Mouse (Mus musculus): ENCODE data around the gene Wbp1l. TPM values are rescaled to one million over a fixed set of nuclear protein-coding genes. Genes with fewer than 3 reads are reported as not detected.

Wbp1l gene
- polyA plus RNA-seq, 1 experiment from 2014 or later, result 41.3 TPM

DNA sequence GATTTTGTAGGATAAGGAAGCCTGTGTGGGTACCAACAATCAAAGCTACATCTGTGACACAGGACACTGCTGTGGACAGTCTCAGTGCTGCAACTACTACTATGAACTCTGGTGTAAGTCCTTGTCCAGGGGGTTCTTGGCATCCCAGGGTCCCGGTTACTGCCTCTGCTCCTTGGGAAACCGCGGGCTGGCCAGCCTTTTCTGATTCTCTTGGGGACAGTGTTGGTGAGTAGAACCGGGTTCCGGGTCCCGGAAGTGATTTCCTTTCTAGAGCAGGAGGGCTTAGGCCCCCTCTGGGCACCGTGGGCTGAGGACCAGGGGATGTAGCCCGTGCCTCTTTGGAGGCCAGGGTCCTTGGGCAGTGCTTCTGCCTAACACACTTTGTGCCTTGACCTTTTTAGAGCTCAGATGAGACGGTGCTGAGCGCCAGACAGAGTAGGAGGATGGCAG, 45.5 kb downstream of the Wbp1l start:
- H3K27ac ChIP-seq (ENCODE audit: low read depth, low read length), result no peak overlapping the region
- peaks cover 12% of the 10 kb centered on the region for H3K4me1 ChIP-seq (replicated peaks; ENCODE audit: control insufficient read depth, insufficient read depth, low read length)
- H3K36me3 ChIP-seq (ENCODE audit: control insufficient read depth, insufficient read depth, low read length), result no peaks in the 10 kb centered on the region
- no peak for ATAC-seq (replicated peaks; ENCODE audit: low FRiP score)
- no peak overlapping the region for H3K9ac ChIP-seq (ENCODE audit: low read length)
- DNase-seq (ENCODE audit: low spot score), result no peak
- H3K27me3 ChIP-seq (ENCODE audit: control insufficient read depth, insufficient read depth, low read length), result no peaks in the 10 kb centered on the region
- H3K4me2 ChIP-seq (ENCODE audit: low read depth, low read length, severe bottlenecking), result no peak overlapping the region
- H3K4me3 ChIP-seq (ENCODE audit: low read depth, low read length), result no peak overlapping the region
- no peaks in the 10 kb centered on the region for H3K9me3 ChIP-seq (ENCODE audit: control insufficient read depth, low read length)
- WGBS, result 84% methylated on average over 10 of the region's 10 CpGs

DNA sequence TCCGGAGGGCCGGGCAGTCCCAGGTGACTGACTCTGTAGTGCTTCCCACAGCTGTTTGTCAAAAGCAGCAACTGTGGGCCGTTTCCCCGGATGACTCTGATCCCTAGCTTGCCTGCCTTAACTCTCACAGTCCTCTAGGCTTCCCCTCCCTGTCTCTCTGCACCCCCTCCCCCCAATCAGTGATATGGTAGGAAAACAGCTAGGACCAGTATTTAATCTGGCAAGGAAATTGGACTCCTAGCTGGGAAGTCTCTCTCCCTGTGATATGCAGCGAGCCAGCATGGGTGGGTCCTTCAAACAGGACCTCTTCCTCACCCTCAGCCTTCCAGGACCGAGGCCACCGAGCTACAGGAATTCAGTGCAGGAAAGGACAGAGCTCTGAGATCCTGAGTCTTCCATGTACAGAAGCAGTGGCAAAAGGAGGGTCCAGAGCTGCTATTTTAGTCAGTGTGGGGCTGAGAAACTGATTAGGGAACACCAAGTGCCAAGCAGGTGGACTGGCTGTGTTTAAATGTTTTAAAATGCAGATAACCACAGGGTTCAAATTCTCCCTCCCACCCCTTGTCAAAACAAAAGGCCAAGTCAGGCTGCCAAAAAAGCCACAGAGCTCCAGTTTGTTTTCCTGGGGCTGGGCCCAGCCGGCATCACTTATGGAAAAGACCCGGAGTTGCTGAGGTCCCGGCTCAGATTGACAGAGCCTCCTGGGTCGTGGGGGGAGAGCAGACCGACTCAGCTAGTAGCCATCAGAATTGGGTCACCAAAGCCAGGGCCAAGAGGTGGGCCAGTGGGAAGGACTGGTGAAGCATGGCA, 46.1 kb downstream of the Wbp1l start:
- ATAC-seq (replicated peaks; ENCODE audit: low FRiP score) (no peak), DNase-seq (ENCODE audit: low spot score) (no peak)
- no peak overlapping the region for H3K27ac ChIP-seq (ENCODE audit: low read depth, low read length)
- H3K9ac ChIP-seq (ENCODE audit: low read length), result no peak overlapping the region
- H3K9me3 ChIP-seq (ENCODE audit: control insufficient read depth, low read length), result no peaks in the 10 kb centered on the region
- 39% methylated on average over 12 of the region's 12 CpGs for WGBS
- H3K36me3 ChIP-seq (ENCODE audit: control insufficient read depth, insufficient read depth, low read length), result no peaks in the 10 kb centered on the region
- H3K4me2 ChIP-seq (ENCODE audit: low read depth, low read length, severe bottlenecking), result no peak overlapping the region
- peaks cover 12% of the 10 kb centered on the region for H3K4me1 ChIP-seq (replicated peaks; ENCODE audit: control insufficient read depth, insufficient read depth, low read length)
- no peak overlapping the region for H3K4me3 ChIP-seq (ENCODE audit: low read depth, low read length)
- H3K27me3 ChIP-seq (ENCODE audit: control insufficient read depth, insufficient read depth, low read length), result no peaks in the 10 kb centered on the region

DNA sequence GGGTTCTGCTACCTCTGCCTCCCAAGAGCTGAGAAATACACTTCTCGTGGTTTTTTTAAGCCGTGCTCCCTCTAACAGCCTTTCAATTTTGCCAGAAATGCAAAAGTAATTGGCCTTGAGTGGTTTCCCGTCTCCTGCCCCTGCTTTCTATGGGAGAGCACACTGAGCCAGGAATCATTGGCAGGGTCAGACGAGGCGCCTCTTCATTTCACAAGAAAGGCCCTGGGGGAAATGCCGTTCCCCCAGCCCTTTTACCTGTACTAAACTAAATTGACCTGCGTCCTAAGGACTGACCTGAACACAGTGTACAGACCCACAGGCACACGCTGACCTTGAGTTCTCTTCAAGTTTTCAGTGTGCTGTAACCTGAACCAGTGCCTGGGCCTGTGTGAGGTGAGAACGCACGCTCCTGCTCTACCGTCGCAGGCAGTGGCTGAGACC, 47.2 kb downstream of the Wbp1l start:
- no peaks in the 10 kb centered on the region for H3K36me3 ChIP-seq (ENCODE audit: control insufficient read depth, insufficient read depth, low read length)
- H3K27ac ChIP-seq (ENCODE audit: low read depth, low read length), result no peak overlapping the region

DNA sequence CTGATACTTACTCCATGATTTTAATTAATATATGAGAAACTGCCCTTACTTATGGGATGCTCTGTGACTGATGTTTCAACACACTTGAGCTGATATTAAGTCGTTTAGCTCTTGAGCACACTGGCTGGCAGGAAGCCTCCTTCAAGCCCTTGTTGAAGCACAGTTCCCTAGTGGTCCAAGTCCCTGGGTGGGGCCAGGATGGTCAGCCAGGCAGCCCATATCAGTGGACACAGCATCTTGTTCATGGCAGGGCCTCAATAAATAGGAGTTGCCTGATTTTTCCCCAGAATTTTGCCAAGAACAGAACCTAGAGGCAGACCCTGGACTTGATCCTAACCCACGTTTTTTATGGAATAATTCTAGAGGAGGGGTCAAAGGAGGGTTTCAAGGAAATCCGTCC, 48.4 kb downstream of the Wbp1l start:
- Histone ChIP-seq H3K27me3 (ENCODE audit: control insufficient read depth, insufficient read depth, low read length) (no peaks in the 10 kb centered on the region), H3K27ac (ENCODE audit: low read depth, low read length) (no peak overlapping the region), H3K4me1 (replicated peaks; ENCODE audit: control insufficient read depth, insufficient read depth, low read length) (peaks cover 12% of the 10 kb centered on the region), H3K36me3 (ENCODE audit: control insufficient read depth, insufficient read depth, low read length) (peaks cover 2% of the 10 kb centered on the region; the same call in 1 of the 2 replicates), H3K4me2 (ENCODE audit: low read depth, low read length, severe bottlenecking) (no peak overlapping the region), H3K9me3 (ENCODE audit: control insufficient read depth, low read length) (no peaks in the 10 kb centered on the region), H3K9ac (ENCODE audit: low read length) (no peak overlapping the region), H3K4me3 (ENCODE audit: low read depth, low read length) (no peak overlapping the region)
- DNase-seq (ENCODE audit: low spot score), result no peak
- WGBS, result 85% methylated on average over 3 of the region's 3 CpGs
- ATAC-seq (replicated peaks; ENCODE audit: low FRiP score), result no peak

More for the DNA sequence above, 47.2 kb downstream of the Wbp1l start:
- no peak overlapping the region for H3K4me2 ChIP-seq (ENCODE audit: low read depth, low read length, severe bottlenecking)
- no peaks in the 10 kb centered on the region for H3K9me3 ChIP-seq (ENCODE audit: control insufficient read depth, low read length)
- no peak overlapping the region for H3K4me3 ChIP-seq (ENCODE audit: low read depth, low read length)
- DNase-seq (ENCODE audit: low spot score) (no peak), ATAC-seq (replicated peaks; ENCODE audit: low FRiP score) (no peak)
- WGBS, result 82% methylated on average over 12 of the region's 12 CpGs
- H3K9ac ChIP-seq (ENCODE audit: low read length), result no peak overlapping the region
- H3K27me3 ChIP-seq (ENCODE audit: control insufficient read depth, insufficient read depth, low read length), result no peaks in the 10 kb centered on the region
- H3K4me1 ChIP-seq (replicated peaks; ENCODE audit: control insufficient read depth, insufficient read depth, low read length), result peaks cover 12% of the 10 kb centered on the region

DNA sequence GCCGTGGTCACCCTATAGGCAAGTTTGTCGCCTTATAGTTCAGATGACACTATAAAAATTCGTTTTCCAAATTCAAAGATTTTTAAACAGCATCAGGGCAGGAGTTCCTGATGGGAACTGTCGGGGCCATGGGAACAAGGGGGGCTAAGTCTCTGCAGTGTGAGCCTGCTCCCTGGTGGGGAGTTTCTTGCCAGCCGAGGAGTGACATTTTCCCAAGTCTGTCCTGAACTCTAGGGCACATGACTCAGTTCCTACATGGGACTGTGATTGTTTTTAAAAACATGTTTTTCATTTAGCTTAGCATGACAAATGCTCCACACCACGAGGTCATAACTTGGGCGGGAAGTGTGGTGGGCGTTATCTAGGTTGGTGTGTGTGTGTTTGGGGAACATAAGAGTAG, 49.0 kb downstream of the Wbp1l start:
- Histone ChIP-seq H3K4me3 (ENCODE audit: low read depth, low read length) (no peak overlapping the region), H3K9me3 (ENCODE audit: control insufficient read depth, low read length) (no peaks in the 10 kb centered on the region), H3K9ac (ENCODE audit: low read length) (no peak overlapping the region), H3K27me3 (ENCODE audit: control insufficient read depth, insufficient read depth, low read length) (no peaks in the 10 kb centered on the region), H3K27ac (ENCODE audit: low read depth, low read length) (no peak overlapping the region), H3K36me3 (ENCODE audit: control insufficient read depth, insufficient read depth, low read length) (peaks cover 4% of the 10 kb centered on the region; the same call in 1 of the 2 replicates), H3K4me1 (replicated peaks; ENCODE audit: control insufficient read depth, insufficient read depth, low read length) (peaks cover 12% of the 10 kb centered on the region), H3K4me2 (ENCODE audit: low read depth, low read length, severe bottlenecking) (no peak overlapping the region)
- 88% methylated on average over 8 of the region's 8 CpGs for WGBS
- ATAC-seq (replicated peaks; ENCODE audit: low FRiP score), result no peak
- no peak for DNase-seq (ENCODE audit: low spot score)

DNA sequence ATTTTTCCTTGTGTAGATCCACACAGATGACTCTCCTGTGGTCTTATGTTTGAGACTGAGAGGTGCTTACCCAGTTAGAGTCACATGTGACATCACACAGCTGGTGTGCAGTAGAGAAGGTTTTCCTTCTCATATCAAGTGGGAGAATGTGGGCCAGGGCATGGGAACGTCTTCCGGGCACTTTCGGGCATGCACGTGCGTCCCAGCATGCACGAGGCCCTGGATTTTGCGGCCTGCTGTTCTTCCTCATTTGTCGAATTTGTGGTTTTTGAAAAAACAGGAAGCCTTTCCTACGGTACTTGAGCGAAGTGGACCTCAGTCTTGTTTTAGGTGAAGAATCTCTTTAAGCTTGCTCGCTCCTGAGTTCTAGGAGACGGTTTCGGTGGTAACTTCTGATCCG, 49.7 kb downstream of the Wbp1l start:
- Histone ChIP-seq H3K27ac (ENCODE audit: low read depth, low read length) (no peak overlapping the region), H3K27me3 (ENCODE audit: control insufficient read depth, insufficient read depth, low read length) (no peaks in the 10 kb centered on the region), H3K4me2 (ENCODE audit: low read depth, low read length, severe bottlenecking) (no peak overlapping the region), H3K4me3 (ENCODE audit: low read depth, low read length) (no peak overlapping the region), H3K9ac (ENCODE audit: low read length) (no peak overlapping the region), H3K4me1 (replicated peaks; ENCODE audit: control insufficient read depth, insufficient read depth, low read length) (peaks cover 12% of the 10 kb centered on the region), H3K9me3 (ENCODE audit: control insufficient read depth, low read length) (no peaks in the 10 kb centered on the region), H3K36me3 (ENCODE audit: control insufficient read depth, insufficient read depth, low read length) (peaks cover 4% of the 10 kb centered on the region; the same call in 1 of the 2 replicates)
- no peak for ATAC-seq (replicated peaks; ENCODE audit: low FRiP score)
- WGBS, result 95% methylated on average over 14 of the region's 14 CpGs
- no peak for DNase-seq (ENCODE audit: low spot score)

DNA sequence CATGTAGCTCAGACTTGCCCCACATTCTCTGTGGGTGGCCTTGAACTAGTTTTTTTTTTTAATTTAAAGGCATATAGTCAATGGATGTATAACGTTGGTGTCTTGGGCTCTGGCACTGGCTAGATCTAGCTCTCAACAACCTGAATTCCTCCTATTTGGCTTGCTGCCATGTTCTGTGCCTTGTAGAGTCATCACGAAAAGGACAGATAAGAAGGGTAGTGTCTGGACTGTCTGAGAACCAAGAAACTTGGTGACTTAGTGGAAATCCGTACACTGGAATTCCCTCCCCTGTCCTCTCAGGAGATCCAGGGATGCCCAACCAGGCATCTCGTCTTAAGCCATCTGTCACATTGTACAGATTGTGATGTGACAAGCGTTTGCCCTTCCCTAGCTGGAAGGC, 54.3 kb downstream of the Wbp1l start:
- H3K4me1 ChIP-seq (replicated peaks; ENCODE audit: control insufficient read depth, insufficient read depth, low read length), result no peaks in the 10 kb centered on the region
- no peak overlapping the region for H3K4me2 ChIP-seq (ENCODE audit: low read depth, low read length, severe bottlenecking)
- no peak overlapping the region for H3K9ac ChIP-seq (ENCODE audit: low read length)
- no peaks in the 10 kb centered on the region for H3K9me3 ChIP-seq (ENCODE audit: control insufficient read depth, low read length)
- H3K36me3 ChIP-seq (ENCODE audit: control insufficient read depth, insufficient read depth, low read length), result peaks cover 4% of the 10 kb centered on the region; the same call in 1 of the 2 replicates
- ATAC-seq (replicated peaks; ENCODE audit: low FRiP score) (no peak), DNase-seq (ENCODE audit: low spot score) (no peak)
- H3K27ac ChIP-seq (ENCODE audit: low read depth, low read length), result no peak overlapping the region
- WGBS, result 91% methylated on average over 5 of the region's 5 CpGs
- H3K27me3 ChIP-seq (ENCODE audit: control insufficient read depth, insufficient read depth, low read length), result no peaks in the 10 kb centered on the region
- no peak overlapping the region for H3K4me3 ChIP-seq (ENCODE audit: low read depth, low read length)

DNA sequence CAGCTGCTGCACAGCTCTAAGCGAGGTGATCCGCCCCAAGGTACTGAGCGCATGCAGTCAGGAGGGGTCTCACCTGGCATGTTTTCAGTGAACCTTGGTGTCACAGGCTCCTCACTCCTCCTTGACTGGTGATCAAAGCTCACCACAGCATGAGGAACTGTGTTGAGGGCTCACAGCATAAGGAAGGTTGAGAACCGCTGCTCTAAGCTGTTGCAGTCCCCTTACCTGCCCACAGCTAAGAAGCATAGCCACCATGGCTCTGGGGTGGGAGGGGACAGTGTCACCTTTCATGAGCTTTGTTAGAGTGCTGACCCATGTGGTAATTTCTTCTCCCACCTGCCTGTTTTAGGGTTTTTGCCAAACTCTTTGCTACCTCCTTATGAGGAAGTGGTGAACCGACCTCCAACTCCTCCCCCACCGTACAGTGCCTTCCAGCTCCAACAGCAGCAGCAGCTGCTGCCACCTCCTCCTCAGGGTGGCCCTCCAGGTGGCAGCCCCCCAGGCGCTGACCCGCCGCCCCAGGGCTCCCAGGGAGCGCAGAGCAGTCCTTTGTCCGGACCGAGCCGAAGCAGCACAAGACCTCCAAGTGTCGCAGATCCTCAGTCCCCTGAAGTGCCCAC, 54.8 kb downstream of the Wbp1l start:
- no peak for DNase-seq (ENCODE audit: low spot score)
- Histone ChIP-seq H3K9ac (ENCODE audit: low read length) (no peak overlapping the region), H3K27me3 (ENCODE audit: control insufficient read depth, insufficient read depth, low read length) (no peaks in the 10 kb centered on the region), H3K4me3 (ENCODE audit: low read depth, low read length) (no peak overlapping the region), H3K36me3 (ENCODE audit: control insufficient read depth, insufficient read depth, low read length) (peaks cover 4% of the 10 kb centered on the region; the same call in 1 of the 2 replicates), H3K4me2 (ENCODE audit: low read depth, low read length, severe bottlenecking) (no peak overlapping the region), H3K4me1 (replicated peaks; ENCODE audit: control insufficient read depth, insufficient read depth, low read length) (no peaks in the 10 kb centered on the region), H3K27ac (ENCODE audit: low read depth, low read length) (no peak overlapping the region), H3K9me3 (ENCODE audit: control insufficient read depth, low read length) (no peaks in the 10 kb centered on the region)
- ATAC-seq (replicated peaks; ENCODE audit: low FRiP score), result no peak
- WGBS, result 94% methylated on average over 14 of the region's 14 CpGs

All from forebrain, embryonic 11.5 days (tissue).